Mouse (Mus musculus): ENCODE measurements around the gene Rimbp2. TPM values are rescaled to one million over a fixed set of nuclear protein-coding genes. Genes with fewer than 3 reads are reported as not detected.

The Rimbp2 gene
- polyA plus RNA-seq, 1 experiment from 2014 or later, result 6.8 TPM

DNA sequence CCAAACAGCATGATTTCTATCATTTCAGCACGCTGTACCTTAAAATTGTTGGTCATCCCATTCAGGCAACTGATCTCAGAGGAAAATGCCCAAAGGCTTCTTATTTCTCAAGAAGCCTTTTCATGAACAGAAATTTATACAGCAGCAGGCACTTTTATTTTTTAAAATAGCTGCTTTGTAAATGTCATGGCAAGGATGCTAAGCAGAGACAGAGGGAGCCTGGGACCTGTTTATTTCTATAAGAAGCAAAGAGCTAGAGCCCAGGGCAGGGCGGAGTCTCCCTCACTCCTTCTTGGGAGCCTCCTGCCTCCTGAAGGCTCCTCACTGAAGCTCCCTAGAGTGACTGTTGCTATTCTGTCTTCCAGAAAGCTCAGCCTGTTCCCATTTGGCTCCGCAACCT lies 40.9 kb downstream of the Rimbp2 start:
- Histone ChIP-seq H3K36me3 (ENCODE audit: control insufficient read depth, insufficient read depth, low read length) (no peaks in the 10 kb centered on the region), H3K27ac (ENCODE audit: low read length) (no peak overlapping the region), H3K9me3 (replicated peaks; ENCODE audit: control insufficient read depth, low read length, poor library complexity, severe bottlenecking) (no peaks in the 10 kb centered on the region), H3K4me3 (ENCODE audit: low read depth, low read length) (no peak overlapping the region), H3K27me3 (ENCODE audit: control insufficient read depth, insufficient read depth, low read depth, low read length) (no peaks in the 10 kb centered on the region), H3K4me1 (ENCODE audit: control insufficient read depth, insufficient read depth, low read length) (no peaks in the 10 kb centered on the region; the same call in 1 of the 2 replicates), H3K4me2 (ENCODE audit: low read length) (no peak overlapping the region), H3K9ac (ENCODE audit: low read depth, low read length) (no peak overlapping the region)
- 93% methylated on average over 3 of the region's 3 CpGs for WGBS
- ATAC-seq, result no peak

DNA sequence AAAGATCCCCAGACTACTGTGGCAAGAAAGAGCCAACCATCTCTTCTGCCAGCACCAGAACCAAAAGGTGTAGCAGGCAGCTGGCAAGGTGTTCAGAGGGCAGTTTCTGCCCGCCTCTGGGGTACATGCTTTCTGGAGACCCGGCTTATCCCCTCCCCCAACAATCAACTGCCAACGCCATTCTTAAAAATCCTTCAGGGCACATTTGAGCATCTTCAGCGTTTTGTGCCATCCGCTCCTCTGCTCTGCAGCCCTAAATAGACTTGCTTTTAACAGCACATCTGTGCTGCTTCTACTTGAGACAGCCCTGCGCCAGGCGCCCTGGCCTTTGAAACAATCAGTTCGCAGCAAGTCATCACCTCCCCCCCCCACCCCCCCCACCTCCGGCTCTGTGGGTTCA lies 41.7 kb downstream of the Rimbp2 start:
- Histone ChIP-seq H3K27me3 (ENCODE audit: control insufficient read depth, insufficient read depth, low read depth, low read length) (no peaks in the 10 kb centered on the region), H3K4me3 (ENCODE audit: low read depth, low read length) (no peak overlapping the region), H3K36me3 (ENCODE audit: control insufficient read depth, insufficient read depth, low read length) (no peaks in the 10 kb centered on the region), H3K9ac (ENCODE audit: low read depth, low read length) (no peak overlapping the region), H3K4me1 (ENCODE audit: control insufficient read depth, insufficient read depth, low read length) (no peaks in the 10 kb centered on the region), H3K27ac (ENCODE audit: low read length) (no peak overlapping the region), H3K4me2 (ENCODE audit: low read length) (no peak overlapping the region), H3K9me3 (replicated peaks; ENCODE audit: control insufficient read depth, low read length, poor library complexity, severe bottlenecking) (no peaks in the 10 kb centered on the region)
- 74% methylated on average over 9 of the region's 9 CpGs for WGBS
- ATAC-seq, result no peak

DNA sequence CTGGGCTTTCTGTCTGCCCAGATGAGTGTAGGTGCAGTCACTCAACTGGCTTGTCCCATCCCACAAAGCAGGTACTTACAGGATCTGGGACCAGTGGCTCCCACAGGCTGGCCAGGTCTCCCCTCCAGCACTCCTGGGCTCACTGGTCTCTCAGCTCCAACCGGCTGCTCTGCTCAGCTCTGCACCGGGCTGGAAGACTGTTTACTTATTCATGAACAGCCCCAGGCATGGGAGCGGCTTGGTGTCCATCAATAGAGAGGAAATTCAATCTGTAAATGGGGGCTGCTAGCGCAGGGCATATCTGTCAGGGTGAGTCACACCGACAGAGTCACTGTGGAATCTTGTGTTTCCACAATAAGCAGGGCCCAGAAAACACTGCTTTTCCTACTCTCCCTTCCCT lies 49.2 kb downstream of the Rimbp2 start:
- peak overlapping the region; percentile 5; the same call in 1 of the 2 replicates for H3K27ac ChIP-seq (ENCODE audit: low read length)
- no peaks in the 10 kb centered on the region for H3K27me3 ChIP-seq (ENCODE audit: control insufficient read depth, insufficient read depth, low read depth, low read length)
- H3K9ac ChIP-seq (ENCODE audit: low read depth, low read length), result no peak overlapping the region
- peak; percentile 44; the same call in 1 of the 2 replicates for ATAC-seq
- H3K4me1 ChIP-seq (ENCODE audit: control insufficient read depth, insufficient read depth, low read length), result peaks cover 15% of the 10 kb centered on the region
- WGBS, result 13% methylated on average over 5 of the region's 5 CpGs
- no peak overlapping the region for H3K4me3 ChIP-seq (ENCODE audit: low read depth, low read length)
- no peaks in the 10 kb centered on the region for H3K36me3 ChIP-seq (ENCODE audit: control insufficient read depth, insufficient read depth, low read length)
- no peaks in the 10 kb centered on the region for H3K9me3 ChIP-seq (replicated peaks; ENCODE audit: control insufficient read depth, low read length, poor library complexity, severe bottlenecking)
- H3K4me2 ChIP-seq (ENCODE audit: low read length), result no peak overlapping the region

DNA sequence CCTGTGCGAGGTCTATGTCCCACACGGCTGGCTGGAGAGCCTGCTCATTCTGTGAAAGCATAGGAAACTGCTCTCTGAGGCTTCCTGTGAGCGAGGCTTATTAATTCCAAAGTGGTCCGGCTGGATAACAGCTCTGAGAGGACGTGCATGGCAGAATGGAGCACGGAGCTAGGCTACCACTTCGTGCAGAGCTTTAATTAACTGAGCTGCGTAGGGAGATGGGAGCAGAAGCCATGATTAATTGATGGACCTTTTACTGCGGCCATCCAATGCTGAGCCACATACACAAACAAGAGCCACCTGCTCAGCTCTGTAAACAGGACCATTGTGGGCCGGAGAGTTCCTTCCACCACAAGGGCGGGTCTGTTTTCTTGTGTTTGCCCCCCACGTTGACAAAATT lies 50.2 kb downstream of the Rimbp2 start:
- Histone ChIP-seq H3K27ac (ENCODE audit: low read length) (0 out of 2 replicates have a peak overlapping the region, but pooled peaks have one; percentile 5), H3K4me2 (ENCODE audit: low read length) (no peak overlapping the region), H3K9ac (ENCODE audit: low read depth, low read length) (no peak overlapping the region), H3K36me3 (ENCODE audit: control insufficient read depth, insufficient read depth, low read length) (no peaks in the 10 kb centered on the region), H3K4me1 (ENCODE audit: control insufficient read depth, insufficient read depth, low read length) (peaks cover 15% of the 10 kb centered on the region), H3K27me3 (ENCODE audit: control insufficient read depth, insufficient read depth, low read depth, low read length) (no peaks in the 10 kb centered on the region), H3K4me3 (ENCODE audit: low read depth, low read length) (no peak overlapping the region), H3K9me3 (replicated peaks; ENCODE audit: control insufficient read depth, low read length, poor library complexity, severe bottlenecking) (no peaks in the 10 kb centered on the region)
- 47% methylated on average over 12 of the region's 12 CpGs for WGBS
- ATAC-seq, result peak; percentile 65

DNA sequence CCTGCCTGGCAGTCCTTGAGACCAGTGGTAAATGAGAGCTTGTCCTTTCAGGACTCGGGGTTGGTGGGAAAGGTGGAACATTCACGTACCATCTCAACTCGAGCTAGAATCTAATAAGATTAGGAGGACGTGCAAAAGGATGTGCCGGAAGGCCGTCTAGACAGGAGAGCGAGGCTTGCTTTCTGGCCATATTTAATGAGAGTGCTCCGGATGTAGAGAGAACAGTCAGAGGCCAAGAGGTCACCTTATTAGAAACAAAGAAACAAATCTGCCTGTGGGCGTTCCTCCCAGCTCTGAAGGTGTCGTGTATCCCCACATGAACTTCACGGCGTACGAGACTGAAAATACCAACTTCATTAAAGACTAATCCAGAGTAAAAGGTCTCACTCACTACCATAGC lies 53.3 kb downstream of the Rimbp2 start:
- no peaks in the 10 kb centered on the region for H3K36me3 ChIP-seq (ENCODE audit: control insufficient read depth, insufficient read depth, low read length)
- no peaks in the 10 kb centered on the region for H3K9me3 ChIP-seq (replicated peaks; ENCODE audit: control insufficient read depth, low read length, poor library complexity, severe bottlenecking)
- no peak for ATAC-seq
- no peak overlapping the region for H3K4me2 ChIP-seq (ENCODE audit: low read length)
- H3K4me1 ChIP-seq (ENCODE audit: control insufficient read depth, insufficient read depth, low read length), result peaks cover 12% of the 10 kb centered on the region
- H3K27ac ChIP-seq (ENCODE audit: low read length), result 0 out of 2 replicates have a peak overlapping the region, but pooled peaks have one; percentile 11
- H3K27me3 ChIP-seq (ENCODE audit: control insufficient read depth, insufficient read depth, low read depth, low read length), result no peaks in the 10 kb centered on the region
- H3K9ac ChIP-seq (ENCODE audit: low read depth, low read length), result no peak overlapping the region
- WGBS, result 54% methylated on average over 13 of the region's 13 CpGs
- H3K4me3 ChIP-seq (ENCODE audit: low read depth, low read length), result no peak overlapping the region

DNA sequence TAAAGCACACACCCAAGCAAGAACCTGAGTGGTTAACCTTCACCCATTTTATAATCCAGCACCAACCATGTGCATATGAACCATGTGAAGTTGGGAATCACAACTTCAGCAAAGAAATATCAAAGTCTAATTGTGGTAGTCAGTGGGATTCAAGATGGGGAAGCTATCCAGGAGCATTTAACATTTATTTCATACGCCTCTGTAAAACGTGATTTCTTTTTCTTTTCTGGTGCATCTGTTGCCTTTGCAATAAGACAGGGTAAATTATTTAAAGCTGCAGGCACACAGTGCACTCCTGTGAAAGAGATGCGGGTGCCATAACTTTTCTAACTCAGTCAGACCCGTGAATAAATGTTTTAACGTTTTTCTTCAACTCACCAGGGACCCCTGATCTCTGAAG lies 58.4 kb downstream of the Rimbp2 start:
- no peak overlapping the region for H3K4me2 ChIP-seq (ENCODE audit: low read length)
- 80% methylated on average over 5 of the region's 5 CpGs for WGBS
- no peak overlapping the region for H3K9ac ChIP-seq (ENCODE audit: low read depth, low read length)
- H3K4me3 ChIP-seq (ENCODE audit: low read depth, low read length), result no peak overlapping the region
- H3K9me3 ChIP-seq (replicated peaks; ENCODE audit: control insufficient read depth, low read length, poor library complexity, severe bottlenecking), result no peaks in the 10 kb centered on the region
- ATAC-seq, result no peak
- H3K27ac ChIP-seq (ENCODE audit: low read length), result no peak overlapping the region
- H3K36me3 ChIP-seq (ENCODE audit: control insufficient read depth, insufficient read depth, low read length), result no peaks in the 10 kb centered on the region
- no peaks in the 10 kb centered on the region for H3K27me3 ChIP-seq (ENCODE audit: control insufficient read depth, insufficient read depth, low read depth, low read length)
- no peaks in the 10 kb centered on the region; the same call in 1 of the 2 replicates for H3K4me1 ChIP-seq (ENCODE audit: control insufficient read depth, insufficient read depth, low read length)

DNA sequence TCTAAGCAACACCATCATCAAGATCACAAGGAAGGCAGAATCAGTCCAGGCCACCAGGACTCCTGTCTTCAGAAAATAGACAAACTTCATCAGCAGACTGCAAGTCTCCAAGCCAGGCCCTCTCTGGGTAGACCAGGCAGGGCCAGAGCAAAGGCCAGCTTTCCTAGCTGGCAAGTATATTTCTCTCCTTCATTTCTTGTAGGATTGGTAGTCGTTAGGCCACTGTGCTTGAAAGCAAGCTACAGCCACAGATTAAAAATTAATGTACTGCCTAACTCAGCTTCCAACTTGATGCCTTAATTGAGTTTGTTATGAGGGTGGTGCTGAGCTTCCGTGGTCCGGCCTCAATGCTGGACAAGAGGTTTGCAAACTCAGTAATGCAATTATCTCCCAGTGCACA lies 65.7 kb downstream of the Rimbp2 start:
- H3K9me3 ChIP-seq (replicated peaks; ENCODE audit: control insufficient read depth, low read length, poor library complexity, severe bottlenecking), result no peaks in the 10 kb centered on the region
- ATAC-seq, result no peak
- no peaks in the 10 kb centered on the region for H3K27me3 ChIP-seq (ENCODE audit: control insufficient read depth, insufficient read depth, low read depth, low read length)
- WGBS, result 38% methylated on average over 3 of the region's 3 CpGs
- H3K9ac ChIP-seq (ENCODE audit: low read depth, low read length), result no peak overlapping the region
- peak overlapping the region; percentile 6; the same call in 1 of the 2 replicates for H3K27ac ChIP-seq (ENCODE audit: low read length)
- no peak overlapping the region for H3K4me3 ChIP-seq (ENCODE audit: low read depth, low read length)
- peaks cover 13% of the 10 kb centered on the region for H3K4me1 ChIP-seq (ENCODE audit: control insufficient read depth, insufficient read depth, low read length)
- no peak overlapping the region for H3K4me2 ChIP-seq (ENCODE audit: low read length)
- H3K36me3 ChIP-seq (ENCODE audit: control insufficient read depth, insufficient read depth, low read length), result no peaks in the 10 kb centered on the region

DNA sequence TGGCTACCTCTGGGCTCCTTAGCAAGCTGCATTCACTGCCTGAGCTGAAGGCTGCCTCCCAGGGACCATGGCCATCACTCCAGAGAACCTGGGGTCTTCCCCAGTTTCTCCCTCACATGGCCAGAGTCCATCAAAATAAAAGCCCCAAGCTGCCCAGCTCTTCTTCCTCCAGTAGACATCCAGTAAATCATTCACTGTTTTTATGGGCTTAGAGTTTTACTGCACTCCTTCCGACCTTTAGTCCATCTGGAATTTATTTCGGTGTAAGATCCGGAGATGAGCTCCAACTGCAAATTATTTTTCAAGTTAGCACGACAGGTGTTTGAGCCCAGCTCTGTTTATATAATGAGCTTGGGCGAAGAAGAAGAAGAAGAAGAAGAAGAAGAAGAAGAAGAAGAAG lies 69.0 kb downstream of the Rimbp2 start:
- Histone ChIP-seq H3K36me3 (ENCODE audit: control insufficient read depth, insufficient read depth, low read length) (no peaks in the 10 kb centered on the region), H3K4me2 (ENCODE audit: low read length) (no peak overlapping the region)
- WGBS, result 81% methylated on average over 5 of the region's 5 CpGs

DNA sequence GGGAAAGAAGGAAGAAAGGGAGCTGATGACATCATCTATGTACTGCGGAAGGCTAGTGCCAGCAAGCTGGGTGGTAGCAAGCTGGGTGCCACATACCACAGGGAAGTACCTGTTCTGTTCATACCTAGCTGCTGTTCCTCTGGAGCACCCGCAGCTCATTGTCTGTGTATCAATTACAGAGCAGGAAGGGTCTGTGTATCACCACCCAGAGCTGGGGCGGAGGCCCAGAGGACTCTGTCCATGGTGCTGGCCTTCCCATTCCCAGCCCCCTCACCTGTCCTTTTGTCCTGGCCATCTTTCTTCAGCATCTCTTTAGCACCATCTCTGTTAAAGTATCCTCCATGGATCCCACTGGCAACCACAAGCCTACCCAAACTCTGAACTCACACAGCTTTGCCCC lies 74.2 kb downstream of the Rimbp2 start:
- H3K4me2 ChIP-seq (ENCODE audit: low read length), result no peak overlapping the region
- H3K9ac ChIP-seq (ENCODE audit: low read depth, low read length), result no peak overlapping the region
- no peaks in the 10 kb centered on the region for H3K27me3 ChIP-seq (ENCODE audit: control insufficient read depth, insufficient read depth, low read depth, low read length)
- H3K9me3 ChIP-seq (replicated peaks; ENCODE audit: control insufficient read depth, low read length, poor library complexity, severe bottlenecking), result no peaks in the 10 kb centered on the region
- ATAC-seq, result no peak
- no peaks in the 10 kb centered on the region for H3K36me3 ChIP-seq (ENCODE audit: control insufficient read depth, insufficient read depth, low read length)
- peaks cover 11% of the 10 kb centered on the region for H3K4me1 ChIP-seq (ENCODE audit: control insufficient read depth, insufficient read depth, low read length)
- no peak overlapping the region for H3K27ac ChIP-seq (ENCODE audit: low read length)
- no peak overlapping the region for H3K4me3 ChIP-seq (ENCODE audit: low read depth, low read length)
- WGBS, result 46% methylated on average over 3 of the region's 3 CpGs

More for the DNA sequence above, 69.0 kb downstream of the Rimbp2 start:
- Histone ChIP-seq H3K9me3 (replicated peaks; ENCODE audit: control insufficient read depth, low read length, poor library complexity, severe bottlenecking) (no peaks in the 10 kb centered on the region), H3K27me3 (ENCODE audit: control insufficient read depth, insufficient read depth, low read depth, low read length) (no peaks in the 10 kb centered on the region), H3K4me1 (ENCODE audit: control insufficient read depth, insufficient read depth, low read length) (peaks cover 13% of the 10 kb centered on the region), H3K9ac (ENCODE audit: low read depth, low read length) (no peak overlapping the region), H3K4me3 (ENCODE audit: low read depth, low read length) (no peak overlapping the region), H3K27ac (ENCODE audit: low read length) (no peak overlapping the region)
- no peak for ATAC-seq
